8 mouse cellular contexts compared by ENCODE assay signal in genomic region chr9:7961366-7962160, GRCm38 (mm10). TPM values are rescaled to one million over a fixed set of nuclear protein-coding genes. Genes with fewer than 3 reads are reported as not detected.
DNase-seq lines count a peak whose midpoint lies in the region; ATAC-seq and TF ChIP-seq lines count a peak whose summit lies in the region.

No protein-coding gene starts in this region.

- no peak for TF ChIP-seq CTCF in hindbrain, postnatal 0 days (IDR thresholded peaks at IDR 0.05; ENCODE audit: low read depth)
- TF ChIP-seq CTCF in thymus, adult 2 months (IDR thresholded peaks at IDR 0.05; ENCODE audit: borderline replicate concordance, control insufficient read depth, extremely low read depth, insufficient read depth, low read length, poor library complexity), result no peak

- ATAC-seq in cerebellum, adult (ENCODE audit: insufficient number of reproducible peaks, low FRiP score, low TSS enrichment), result peak; percentile 22; the same call in 1 of the 2 replicates
- ATAC-seq in forebrain, embryonic 13.5 days, result no peak
- ATAC-seq in hindbrain, postnatal 0 days, result peak; percentile 64

- no peak for TF ChIP-seq POLR2A in thymus, adult 2 months (IDR thresholded peaks at IDR 0.05; ENCODE audit: control insufficient read depth, extremely low read depth, insufficient read depth, low read length, poor library complexity)

- no peak overlapping the region for H3K4me2 ChIP-seq in forebrain, embryonic 13.5 days
- H3K4me2 ChIP-seq in hindbrain, postnatal 0 days (ENCODE audit: low read depth, low read length), result peak overlapping the region; percentile 19

- no peaks in the 10 kb centered on the region for H3K9me3 ChIP-seq in forebrain, embryonic 13.5 days (replicated peaks)
- no peaks in the 10 kb centered on the region for H3K9me3 ChIP-seq in hindbrain, postnatal 0 days (ENCODE audit: low read length)

- no peak for DNase-seq in cerebellum, adult 8-10 months
- DNase-seq in NIH3T3 (ENCODE audit: low read depth), result peak; percentile 82
- DNase-seq in hindbrain, postnatal 0 days (ENCODE audit: low spot score), result peak; percentile 85
- peak; percentile 31 for DNase-seq in lung, postnatal 25 days (ENCODE audit: low spot score)
- DNase-seq in left cerebral cortex, adult 18-20 months (ENCODE audit: low spot score in 2 of 2), result no peak
- no peak for DNase-seq in thymus, adult 2 months

- H3K4me1 ChIP-seq in forebrain, embryonic 13.5 days, result peaks cover 45% of the 10 kb centered on the region
- peaks cover 12% of the 10 kb centered on the region for H3K4me1 ChIP-seq in hindbrain, postnatal 0 days (ENCODE audit: insufficient read depth, low read length)
- no peaks in the 10 kb centered on the region; the same call in 1 of the 2 replicates for H3K4me1 ChIP-seq in thymus, adult 2 months (replicated peaks; ENCODE audit: control insufficient read depth, insufficient read depth, low read length)

- no peaks in the 10 kb centered on the region for H3K36me3 ChIP-seq in forebrain, embryonic 13.5 days (ENCODE audit: poor library complexity, severe bottlenecking)
- no peaks in the 10 kb centered on the region for H3K36me3 ChIP-seq in hindbrain, postnatal 0 days (ENCODE audit: insufficient read depth, low read length)
- no peaks in the 10 kb centered on the region for H3K36me3 ChIP-seq in thymus, adult 2 months (ENCODE audit: control insufficient read depth, insufficient read depth, low read length)

- no peak overlapping the region for H3K4me3 ChIP-seq in forebrain, embryonic 13.5 days
- H3K4me3 ChIP-seq in hindbrain, postnatal 0 days (ENCODE audit: low read length), result no peak overlapping the region
- no peak overlapping the region for H3K4me3 ChIP-seq in thymus, adult 2 months (ENCODE audit: control insufficient read depth, insufficient read depth, low read length)

- H3K27ac ChIP-seq in forebrain, embryonic 13.5 days, result peak overlapping the region; percentile 63
- peak overlapping the region; percentile 42 for H3K27ac ChIP-seq in hindbrain, postnatal 0 days
- H3K27ac ChIP-seq in thymus, adult 2 months (ENCODE audit: control insufficient read depth, insufficient read depth, low read length), result no peak overlapping the region

- H3K9ac ChIP-seq in forebrain, embryonic 13.5 days, result no peak overlapping the region
- H3K9ac ChIP-seq in hindbrain, postnatal 0 days (replicated peaks; ENCODE audit: low read length), result no peak overlapping the region

- H3K27me3 ChIP-seq in forebrain, embryonic 13.5 days, result no peaks in the 10 kb centered on the region
- H3K27me3 ChIP-seq in hindbrain, postnatal 0 days (ENCODE audit: insufficient read depth, low read length), result no peaks in the 10 kb centered on the region
- H3K27me3 ChIP-seq in thymus, adult 2 months (ENCODE audit: control insufficient read depth, insufficient read depth, low read length), result no peaks in the 10 kb centered on the region

- WGBS in forebrain, embryonic 13.5 days, result 40% methylated on average over 21 of the region's 21 CpGs
- 23% methylated on average over 21 of the region's 21 CpGs for WGBS in hindbrain, postnatal 0 days
- WGBS in thymus, adult 2 months, result 88% methylated on average over 21 of the region's 21 CpGs

RNA-seq across cellular contexts. Expression of gene Yap1, which starts 42.8 kb away (rescaled TPM):
- 13.8 and 15.6 TPM in 2 replicates for polyA plus RNA-seq in forebrain, embryonic 13.5 days (2015; fragmentation: Nextera tagmentation; extraction: Ambion mirVana)
- total RNA-seq in hindbrain, postnatal 0 days (2014; rRNA removed), result 10.9 and 22.2 TPM in 2 replicates
- polyA plus RNA-seq in hindbrain, postnatal 0 days (2015; fragmentation: Nextera tagmentation; extraction: Ambion mirVana), result 6.3 and 6.7 TPM in 2 replicates
- total RNA-seq in left cerebral cortex, adult 18-20 months (2021), result 10 to 100 TPM; 19.6 to 20.6 TPM
- 13.3 and 14.4 TPM in 2 replicates for polyA plus RNA-seq in thymus, adult 2 months (2012; rRNA removed)

Comparison
In these comparisons a context has a peak if more than half of its experiments do, and no peak if none do; other contexts are left out.
1. DNase-seq: peak in NIH3T3 (single experiment), hindbrain, postnatal 0 days (single experiment) and lung, postnatal 25 days (single experiment); none in cerebellum, adult 8-10 months (single experiment), left cerebral cortex, adult 18-20 months (0 of 2) and thymus, adult 2 months (single experiment).